Mouse (Mus musculus) midbrain, embryonic 10.5 days (tissue): ENCODE measurements around the gene Rnf19b. TPM values are rescaled to one million over a fixed set of nuclear protein-coding genes. Genes with fewer than 3 reads are reported as not detected.

Source experiments
- DNase-seq: peaks from one replicate; pipeline ENCODE4 v3.0.0-alpha.2; 2017; ENCODE audit warnings: low spot score
- H3K27ac ChIP-seq: fragments of 300-500 bp; sonication (generic); replicated peaks from 2 replicates; pipeline ENCODE4 v1.5.1; 2016; ENCODE audit warnings: mild to moderate bottlenecking
- H3K27me3 ChIP-seq: fragments of 300-500 bp; sonication (generic); 2 replicates; pipeline ENCODE4 v1.6.1; 2016; ENCODE audit warnings: low read depth, mild to moderate bottlenecking; ENCODE audit not compliant: poor library complexity, severe bottlenecking
- H3K36me3 ChIP-seq: fragments of 300-500 bp; sonication (generic); 2 replicates; pipeline ENCODE4 v1.6.1; 2016; ENCODE audit warnings: mild to moderate bottlenecking, moderate library complexity
- H3K4me1 ChIP-seq: fragments of 300-500 bp; sonication (generic); 2 replicates; pipeline ENCODE4 v1.6.1; 2016
- H3K4me3 ChIP-seq: fragments of 300-500 bp; sonication (generic); 2 replicates; pipeline ENCODE4 v1.5.1; 2016; ENCODE audit warnings: mild to moderate bottlenecking, moderate library complexity
- H3K9me3 ChIP-seq: fragments of 300-500 bp; sonication (generic); replicated peaks from 2 replicates; pipeline ENCODE4 v1.6.1; 2016; ENCODE audit warnings: mild to moderate bottlenecking
- WGBS: fragments of 180-500 bp; shearing (Covaris S2); methylation state at CpG from one replicate; pipeline ENCODE4 v1.1.7; 2016; 5-methylcytosine and 5-hydroxymethylcytosine counted together
- polyA plus RNA-seq: library from polyadenylated mRNA; unstranded; fragments of >200 nt; fragmentation: Nextera tagmentation; extraction: Ambion mirVana; gene quantifications from 2 replicates; pipeline ENCODE4 v1.2.1, GENCODE M21; 2016

Rnf19b gene
- polyA plus RNA-seq = 7.1 and 9.0 TPM in 2 replicates

GRCm38 (mm10) chr4:129058207-129059092, at the start of gene Rnf19b:
TSS of gene Rnf19b (plus strand) at chr4:129058271.
- Histone ChIP-seq H3K36me3 (no peaks in the 10 kb centered on the region), H3K4me3 (peak within 1 kb of the TSS; percentile 72), H3K4me1 (peaks cover 30% of the 10 kb centered on the region), H3K9me3 (no peaks in the 10 kb centered on the region), H3K27me3 (peaks cover 9% of the 10 kb centered on the region), H3K27ac (peak within 1 kb of the TSS; percentile 91)
- WGBS = under 1% methylated on average over 103 of the region's 107 CpGs
- DNase-seq = peak; percentile 64

- H3K4me3 ChIP-seq = no peak overlapping the region
- no peak overlapping the region for H3K27ac ChIP-seq
- H3K9me3 ChIP-seq = no peaks in the 10 kb centered on the region
- peaks cover 19% of the 10 kb centered on the region for H3K4me1 ChIP-seq
- no peaks in the 10 kb centered on the region for H3K27me3 ChIP-seq
- no peak for DNase-seq
- WGBS = 93% methylated on average over 3 of the region's 3 CpGs
- peaks cover 74% of the 10 kb centered on the region for H3K36me3 ChIP-seq
These were observed 49.4 kb upstream of the Rnf19b start for GRCm38 (mm10) chr4:129008672-129009071.

GRCm38 (mm10) chr4:129009521-129009920, 48.5 kb upstream of the Rnf19b start:
- H3K36me3 ChIP-seq = peaks cover 68% of the 10 kb centered on the region
- 83% methylated on average over 5 of the region's 5 CpGs for WGBS
- H3K9me3 ChIP-seq = no peaks in the 10 kb centered on the region
- no peak for DNase-seq
- H3K4me3 ChIP-seq = no peak overlapping the region
- no peak overlapping the region for H3K27ac ChIP-seq
- H3K4me1 ChIP-seq = peaks cover 20% of the 10 kb centered on the region
- no peaks in the 10 kb centered on the region for H3K27me3 ChIP-seq

- 39% methylated on average over 15 of the region's 15 CpGs for WGBS
- Histone ChIP-seq H3K36me3 (peaks cover 46% of the 10 kb centered on the region), H3K27ac (no peak overlapping the region), H3K4me3 (no peak overlapping the region), H3K4me1 (peaks cover 26% of the 10 kb centered on the region), H3K9me3 (0 out of 2 replicates have a peak, but pooled peaks cover 2% of the 10 kb centered on the region), H3K27me3 (no peaks in the 10 kb centered on the region)
- DNase-seq = no peak
These were observed 46.4 kb upstream of the Rnf19b start for GRCm38 (mm10) chr4:129011604-129012121.

GRCm38 (mm10) chr4:129013151-129013864, 44.8 kb upstream of the Rnf19b start:
- H3K36me3 ChIP-seq = peaks cover 30% of the 10 kb centered on the region
- DNase-seq = no peak
- peaks cover 26% of the 10 kb centered on the region for H3K4me1 ChIP-seq
- WGBS = 62% methylated on average over 10 of the region's 10 CpGs
- no peaks in the 10 kb centered on the region for H3K27me3 ChIP-seq
- 0 out of 2 replicates have a peak, but pooled peaks cover 2% of the 10 kb centered on the region for H3K9me3 ChIP-seq
- no peak overlapping the region for H3K27ac ChIP-seq
- no peak overlapping the region for H3K4me3 ChIP-seq

GRCm38 (mm10) chr4:129016329-129016728, 41.7 kb upstream of the Rnf19b start:
- 36% methylated on average over 4 of the region's 4 CpGs for WGBS
- Histone ChIP-seq H3K27ac (no peak overlapping the region), H3K27me3 (no peaks in the 10 kb centered on the region), H3K4me1 (peaks cover 22% of the 10 kb centered on the region), H3K4me3 (no peak overlapping the region), H3K36me3 (no peaks in the 10 kb centered on the region), H3K9me3 (0 out of 2 replicates have a peak, but pooled peaks cover 2% of the 10 kb centered on the region)
- no peak for DNase-seq

- Histone ChIP-seq H3K4me1 (peaks cover 17% of the 10 kb centered on the region), H3K9me3 (0 out of 2 replicates have a peak, but pooled peaks cover 2% of the 10 kb centered on the region), H3K27me3 (no peaks in the 10 kb centered on the region), H3K36me3 (no peaks in the 10 kb centered on the region), H3K27ac (no peak overlapping the region), H3K4me3 (no peak overlapping the region)
- no peak for DNase-seq
- WGBS = 90% methylated on average over 10 of the region's 10 CpGs
These were observed 40.9 kb upstream of the Rnf19b start for GRCm38 (mm10) chr4:129017150-129017549.

- no peak overlapping the region for H3K4me3 ChIP-seq
- H3K9me3 ChIP-seq = 0 out of 2 replicates have a peak, but pooled peaks cover 2% of the 10 kb centered on the region
- 86% methylated on average over 9 of the region's 9 CpGs for WGBS
- H3K27ac ChIP-seq = no peak overlapping the region
- H3K36me3 ChIP-seq = no peaks in the 10 kb centered on the region
- H3K27me3 ChIP-seq = no peaks in the 10 kb centered on the region
- H3K4me1 ChIP-seq = peaks cover 6% of the 10 kb centered on the region
- no peak for DNase-seq
These were observed 39.2 kb upstream of the Rnf19b start for GRCm38 (mm10) chr4:129018788-129019435.

GRCm38 (mm10) chr4:129019788-129020187, 38.3 kb upstream of the Rnf19b start:
- 88% methylated on average over 9 of the region's 9 CpGs for WGBS
- no peaks in the 10 kb centered on the region for H3K27me3 ChIP-seq
- H3K9me3 ChIP-seq = 0 out of 2 replicates have a peak, but pooled peaks cover 1% of the 10 kb centered on the region

GRCm38 (mm10) chr4:129020454-129020853, 37.6 kb upstream of the Rnf19b start:
- Histone ChIP-seq H3K27me3 (no peaks in the 10 kb centered on the region), H3K27ac (no peak overlapping the region), H3K9me3 (no peaks in the 10 kb centered on the region), H3K4me1 (peaks cover 6% of the 10 kb centered on the region), H3K4me3 (no peak overlapping the region), H3K36me3 (no peaks in the 10 kb centered on the region)
- WGBS = 74% methylated on average over 6 of the region's 6 CpGs
- no peak for DNase-seq

More at GRCm38 (mm10) chr4:129019788-129020187, 38.3 kb upstream of the Rnf19b start:
- no peak for DNase-seq
- Histone ChIP-seq H3K4me1 (peaks cover 6% of the 10 kb centered on the region), H3K27ac (no peak overlapping the region), H3K36me3 (no peaks in the 10 kb centered on the region), H3K4me3 (no peak overlapping the region)

GRCm38 (mm10) chr4:129021426-129021825, 36.6 kb upstream of the Rnf19b start:
- H3K36me3 ChIP-seq = no peaks in the 10 kb centered on the region
- no peaks in the 10 kb centered on the region for H3K27me3 ChIP-seq
- peaks cover under 1% of the 10 kb centered on the region; the same call in 1 of the 2 replicates for H3K4me1 ChIP-seq
- 89% methylated on average over 3 of the region's 3 CpGs for WGBS
- no peak overlapping the region for H3K27ac ChIP-seq
- H3K9me3 ChIP-seq = no peaks in the 10 kb centered on the region
- no peak overlapping the region for H3K4me3 ChIP-seq
- DNase-seq = no peak

GRCm38 (mm10) chr4:129021886-129022285, 36.2 kb upstream of the Rnf19b start:
- Histone ChIP-seq H3K9me3 (no peaks in the 10 kb centered on the region), H3K4me3 (no peak overlapping the region), H3K27ac (no peak overlapping the region), H3K4me1 (no peaks in the 10 kb centered on the region), H3K27me3 (no peaks in the 10 kb centered on the region), H3K36me3 (no peaks in the 10 kb centered on the region)
- no peak for DNase-seq
- 82% methylated on average over 4 of the region's 4 CpGs for WGBS
